Mouse (Mus musculus) c-Kit-positive CD71-positive TER-119-negative erythroid progenitor cells, embryonic 14.5 days (primary cell): ENCODE data around the gene Spata32.

ENCODE experiments used
- DNase-seq: peaks from one replicate; pipeline ENCODE4 v3.0.0-alpha.2; 2013; ENCODE audit warnings: low read depth

Gene Spata32

DNA sequence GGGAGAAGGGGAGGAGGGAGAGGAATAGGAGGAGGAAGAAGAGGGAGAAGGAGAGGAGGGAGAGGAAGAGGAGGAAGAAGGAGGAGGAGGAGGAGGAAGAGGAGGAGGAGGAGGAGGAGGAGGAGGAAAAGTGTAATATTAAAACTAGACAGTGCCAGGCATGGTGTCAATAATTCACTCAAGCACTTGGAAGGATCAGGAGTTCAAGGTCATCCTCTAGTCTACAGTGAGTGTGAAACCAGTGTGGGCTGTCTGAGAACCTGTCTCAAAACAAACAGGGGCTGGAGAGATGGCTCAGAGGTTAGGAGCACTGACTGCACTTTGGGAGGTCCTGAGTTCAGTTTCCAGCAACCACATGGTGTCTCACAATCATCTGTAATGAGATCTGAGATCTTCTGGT, 15.9 kb downstream of the Spata32 start:
- DNase-seq, result no peak

DNA sequence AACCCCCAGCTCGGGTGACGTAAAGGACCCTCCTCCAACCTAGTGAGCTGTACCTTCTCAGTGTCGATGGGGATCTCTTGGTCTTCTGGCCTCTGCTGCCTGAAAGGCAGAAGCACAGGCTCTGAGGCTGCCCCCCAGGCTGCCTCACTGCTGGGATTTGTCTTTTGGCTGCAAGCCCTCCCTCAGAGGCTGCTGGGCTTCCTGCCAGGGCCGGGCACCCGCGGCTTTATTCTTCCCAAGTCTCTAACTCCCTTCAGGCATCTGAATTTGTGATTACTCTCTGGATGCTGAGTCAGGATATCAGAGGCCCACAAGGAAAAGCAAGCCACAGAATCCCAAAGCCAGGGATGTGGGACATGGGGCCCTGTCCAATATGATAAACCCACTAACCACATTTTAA, 16.6 kb downstream of the Spata32 start:
- DNase-seq, result no peak

DNA sequence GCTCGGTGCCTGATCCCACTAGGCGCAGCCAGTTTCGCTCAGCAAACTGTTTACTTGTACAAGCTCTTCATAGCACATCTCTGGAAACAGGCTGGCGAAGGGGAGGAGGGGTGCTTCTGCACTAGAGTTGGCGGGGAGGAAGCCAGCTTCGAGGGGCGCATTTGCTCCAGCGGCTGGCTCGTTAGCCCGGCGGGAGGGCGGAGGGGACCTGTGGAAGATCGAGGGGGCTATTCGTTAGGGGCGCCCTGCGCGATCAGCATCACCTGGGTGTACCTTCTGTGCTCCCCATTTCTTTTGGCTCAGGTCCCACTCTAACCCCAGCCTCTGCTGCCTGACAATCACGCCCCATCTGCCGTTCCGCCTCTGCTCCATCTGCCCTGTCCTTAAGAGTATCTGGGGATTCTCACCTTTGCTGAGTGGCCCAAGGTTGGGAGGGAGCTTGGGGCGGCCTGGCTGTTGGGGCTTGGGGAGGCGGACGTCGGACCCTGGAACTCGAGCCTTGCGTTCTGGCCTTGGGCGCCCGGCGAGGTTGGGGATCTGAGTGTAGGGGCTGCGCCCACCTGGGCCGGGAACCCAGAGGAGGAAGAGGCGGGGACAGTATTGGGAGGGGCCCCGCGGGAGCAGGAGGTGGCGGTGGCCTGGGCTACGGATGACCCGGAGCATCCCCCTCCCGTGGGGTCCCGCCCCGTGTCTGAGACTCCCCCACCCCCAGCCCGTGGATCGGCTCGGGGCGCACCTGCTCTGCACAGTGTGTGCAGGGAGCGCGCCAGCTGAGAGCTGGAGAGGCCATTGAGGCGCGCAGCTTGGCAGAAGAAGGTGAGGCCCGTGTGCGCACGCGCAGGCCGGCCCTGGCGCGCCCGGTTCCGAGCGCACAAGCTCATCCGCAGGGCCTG, 19.1 kb downstream of the Spata32 start:
- no peak for DNase-seq

DNA sequence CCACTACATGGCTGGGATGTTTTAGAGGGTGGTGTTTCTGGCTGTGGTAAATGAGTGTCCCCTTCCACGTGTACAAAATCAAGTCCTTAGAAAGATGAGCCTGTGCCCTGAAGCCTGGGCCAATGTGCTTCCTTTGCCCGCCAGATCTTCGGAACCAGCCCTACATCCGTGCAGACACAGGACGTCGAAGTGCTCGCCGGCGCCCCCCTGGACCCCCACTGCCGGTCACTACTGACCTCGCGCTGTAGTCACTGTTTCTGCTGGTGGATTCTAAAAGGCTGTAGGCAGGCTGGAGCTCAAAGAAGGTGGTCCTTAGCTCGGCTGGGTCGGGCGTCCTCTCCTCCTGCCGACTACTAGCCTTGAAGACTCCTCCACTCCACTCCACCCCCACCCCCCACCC, 19.9 kb downstream of the Spata32 start:
- DNase-seq, result no peak

DNA sequence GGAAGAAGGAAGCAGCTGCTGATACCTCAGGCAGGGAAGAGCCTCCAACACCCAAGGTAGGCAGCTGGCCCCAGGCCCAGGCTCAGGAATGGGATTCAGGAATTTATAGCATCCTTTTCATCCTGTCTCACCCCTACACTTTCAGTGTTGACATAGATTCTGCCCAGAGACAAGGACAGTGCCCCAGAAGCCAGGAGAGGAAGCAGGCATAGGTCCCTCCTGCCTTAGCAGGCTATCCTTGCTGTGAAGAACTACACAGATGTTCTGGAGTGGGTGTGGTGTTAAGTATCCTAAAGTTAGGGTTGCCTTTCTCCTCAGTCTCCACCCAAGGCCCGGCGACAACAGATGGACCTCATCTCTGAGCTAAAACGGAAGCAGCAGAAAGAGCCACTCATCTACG, 20.9 kb downstream of the Spata32 start:
- no peak for DNase-seq

DNA sequence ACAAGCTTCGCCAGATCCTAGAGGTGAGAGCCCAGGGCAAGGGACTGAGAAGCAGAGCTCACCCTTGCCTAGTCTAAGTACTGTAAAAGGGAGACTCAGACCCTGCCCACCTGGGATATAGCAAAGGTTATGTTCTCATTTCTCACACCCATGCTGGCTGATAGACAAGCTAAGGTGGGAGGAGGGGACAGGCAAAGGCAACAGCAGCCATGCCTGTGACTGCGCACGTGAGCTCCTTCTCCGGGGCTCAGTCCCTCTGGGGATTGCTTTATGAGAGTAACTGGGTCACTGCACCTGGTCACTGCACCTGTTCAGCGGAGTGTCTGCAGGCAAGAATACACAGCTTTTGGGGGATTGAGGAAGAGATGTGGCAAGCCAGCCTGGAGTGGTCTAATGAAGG, 22.6 kb downstream of the Spata32 start:
- no peak for DNase-seq

DNA sequence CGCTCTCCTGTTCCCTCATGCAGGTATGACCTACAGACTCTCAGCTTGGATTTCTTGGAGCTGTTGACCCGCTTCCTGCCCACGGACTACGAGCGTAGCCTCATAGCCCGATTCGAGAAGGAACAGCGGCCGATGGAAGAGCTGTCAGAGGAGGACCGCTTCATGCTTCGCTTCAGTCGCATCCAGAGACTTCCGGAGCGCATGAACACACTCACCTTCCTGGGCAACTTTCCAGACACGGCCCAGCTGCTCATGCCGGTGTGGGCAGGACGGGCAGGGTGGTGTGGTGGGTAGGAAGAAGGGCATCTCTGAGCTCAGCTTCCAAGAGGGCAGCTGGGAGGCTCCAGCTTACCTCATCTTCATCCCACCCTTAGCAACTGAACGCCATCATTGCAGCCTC, 23.0 kb downstream of the Spata32 start:
- DNase-seq, result no peak

DNA sequence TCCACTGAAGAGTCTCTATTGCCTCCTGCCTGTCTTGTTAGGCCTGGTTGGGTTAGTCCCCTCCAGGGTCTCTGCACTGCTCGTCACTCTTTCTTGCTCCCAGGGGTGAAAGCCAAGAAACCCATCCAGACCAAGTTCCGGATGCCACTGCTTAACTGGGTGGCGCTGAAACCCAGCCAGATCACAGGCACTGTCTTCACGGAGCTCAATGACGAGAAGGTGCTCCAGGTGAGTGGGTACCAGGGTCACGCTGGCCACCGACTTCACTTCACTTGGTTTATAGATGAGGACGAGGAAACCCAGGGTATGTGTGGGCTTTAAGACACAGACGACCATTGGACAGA, 24.4 kb downstream of the Spata32 start:
- DNase-seq, result no peak

DNA sequence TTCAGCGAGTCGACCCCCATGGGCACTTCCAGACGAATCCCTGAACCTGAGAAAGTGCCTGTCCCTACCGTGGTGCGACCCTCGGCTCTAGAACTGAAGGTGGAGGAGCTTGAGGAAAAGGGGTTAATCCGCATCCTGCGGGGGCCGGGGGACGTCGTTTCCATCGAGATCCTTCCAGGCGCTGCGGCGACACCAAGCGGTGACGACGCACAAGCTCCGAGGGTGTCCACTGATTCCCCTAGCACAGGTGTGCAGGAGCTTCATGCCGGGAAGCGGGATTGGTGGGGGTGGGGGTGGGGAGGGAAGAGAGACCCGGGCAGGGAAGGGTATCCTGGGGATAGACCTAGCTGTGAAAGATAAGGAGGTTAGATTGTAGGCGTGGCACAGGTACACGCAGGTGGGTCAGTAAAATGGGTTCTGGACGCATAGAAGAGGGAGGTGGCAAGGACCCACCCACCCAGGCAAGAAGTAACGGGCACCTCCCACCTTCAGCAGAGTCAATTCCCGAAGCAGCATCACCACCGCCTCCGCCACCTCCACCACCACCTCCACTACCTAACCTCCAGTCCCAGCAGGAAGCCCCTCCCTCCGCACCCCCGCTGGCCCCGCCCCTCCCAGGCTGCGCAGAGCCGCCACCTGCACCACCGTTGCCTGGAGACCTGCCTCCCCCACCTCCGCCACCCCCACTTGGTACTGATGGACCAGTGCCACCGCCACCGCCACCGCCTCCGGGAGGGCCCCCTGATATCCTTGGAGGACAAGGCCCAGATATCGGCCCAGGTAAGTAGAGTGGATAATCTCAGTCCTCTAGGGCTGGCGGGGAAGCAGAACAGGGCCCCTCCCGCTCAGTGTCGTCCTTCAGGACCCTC, 25.0 kb downstream of the Spata32 start:
- no peak for DNase-seq

DNA sequence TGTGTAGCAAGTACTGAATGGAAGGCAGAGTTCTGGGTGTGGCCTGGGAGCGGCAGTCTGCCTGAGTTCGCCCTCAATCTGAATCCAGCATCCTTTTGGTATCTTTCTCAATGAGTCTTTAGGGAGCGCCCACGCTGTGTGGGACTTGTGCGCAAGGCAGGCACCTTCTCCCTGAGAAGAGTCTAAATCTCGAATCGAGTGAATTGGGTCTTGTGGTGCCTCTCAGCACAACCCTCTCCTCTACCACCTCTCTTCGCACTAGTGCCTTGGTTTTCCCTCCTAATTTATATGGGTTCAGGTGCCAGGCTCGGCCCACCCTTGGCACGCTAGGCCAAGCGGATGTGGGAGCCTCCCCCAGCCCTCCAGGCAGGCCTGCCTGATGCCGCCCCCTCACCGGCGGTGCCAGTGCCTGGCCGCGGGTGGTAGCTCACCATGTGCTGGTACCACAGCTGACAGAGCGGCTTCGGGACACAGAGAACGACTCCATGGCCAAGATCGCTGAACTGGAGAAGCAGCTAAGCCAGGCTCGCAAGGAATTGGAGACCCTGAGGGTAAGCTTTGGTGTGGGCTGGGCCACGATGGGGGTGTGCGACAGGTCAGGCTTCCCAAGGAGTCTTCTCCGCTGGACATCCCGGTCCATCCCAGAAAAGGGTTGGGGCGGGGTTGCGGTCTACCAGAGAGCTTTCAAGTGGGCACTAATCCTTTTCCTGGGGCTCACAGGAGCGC, 25.8 kb downstream of the Spata32 start:
- no peak for DNase-seq

DNA sequence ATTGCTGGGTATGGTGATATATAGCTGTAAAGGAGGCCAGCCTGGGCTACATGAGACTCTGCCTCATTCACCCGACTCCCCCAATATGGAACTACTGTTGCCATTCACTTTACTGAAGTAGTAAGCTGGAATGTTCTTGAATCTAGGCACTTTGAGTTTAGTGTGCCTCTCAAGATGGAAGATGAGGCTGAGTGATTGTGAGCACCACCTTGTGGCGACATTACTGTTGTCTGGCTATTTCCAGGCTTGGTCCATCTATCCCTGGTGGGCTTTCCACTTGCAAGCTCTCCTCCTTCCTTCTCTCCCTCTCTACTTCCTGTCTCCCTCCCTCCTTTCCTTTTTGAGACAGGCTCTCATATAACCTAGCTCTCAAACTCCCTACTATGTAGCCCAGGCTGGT, 33.3 kb downstream of the Spata32 start:
- no peak for DNase-seq

DNA sequence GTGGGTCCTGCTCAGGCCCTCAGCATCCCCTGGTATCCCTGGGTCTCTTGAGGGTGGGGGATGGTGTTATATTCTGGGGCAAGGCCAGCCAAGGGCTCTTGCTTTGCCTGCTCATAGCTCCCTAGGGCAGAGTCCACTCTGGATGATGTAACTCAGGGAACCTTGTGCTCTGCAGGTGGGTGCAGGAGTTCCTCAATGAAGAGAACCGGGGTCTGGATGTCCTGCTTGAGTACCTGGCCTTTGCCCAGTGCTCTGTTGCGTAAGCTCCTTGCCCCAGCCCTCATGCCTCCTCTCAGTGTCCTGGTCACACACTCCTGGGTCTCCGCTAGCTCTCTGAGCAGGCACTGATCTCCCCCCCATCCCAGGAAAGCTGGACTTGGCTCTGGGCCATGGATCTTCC, 36.3 kb downstream of the Spata32 start:
- DNase-seq, result no peak

DNA sequence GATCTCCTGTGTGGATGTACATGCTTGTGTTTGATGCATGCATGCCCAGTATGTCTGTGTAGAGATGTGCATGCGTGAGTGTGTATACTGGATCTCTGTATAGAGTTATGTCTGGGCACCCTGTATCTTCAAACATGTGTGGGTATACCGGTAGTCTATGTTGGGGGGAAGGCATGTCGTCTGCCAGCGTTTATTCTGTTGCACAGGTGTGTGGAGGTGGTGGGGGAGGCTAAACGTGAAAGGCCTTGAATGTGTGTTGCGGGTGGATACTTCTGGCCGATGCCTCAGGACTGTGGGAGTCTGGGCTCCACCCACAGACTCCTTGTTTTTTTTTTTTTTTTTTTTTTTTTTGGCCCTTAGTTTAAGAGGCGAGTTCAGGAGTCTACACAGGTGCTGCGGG, 36.9 kb downstream of the Spata32 start:
- DNase-seq, result no peak

DNA sequence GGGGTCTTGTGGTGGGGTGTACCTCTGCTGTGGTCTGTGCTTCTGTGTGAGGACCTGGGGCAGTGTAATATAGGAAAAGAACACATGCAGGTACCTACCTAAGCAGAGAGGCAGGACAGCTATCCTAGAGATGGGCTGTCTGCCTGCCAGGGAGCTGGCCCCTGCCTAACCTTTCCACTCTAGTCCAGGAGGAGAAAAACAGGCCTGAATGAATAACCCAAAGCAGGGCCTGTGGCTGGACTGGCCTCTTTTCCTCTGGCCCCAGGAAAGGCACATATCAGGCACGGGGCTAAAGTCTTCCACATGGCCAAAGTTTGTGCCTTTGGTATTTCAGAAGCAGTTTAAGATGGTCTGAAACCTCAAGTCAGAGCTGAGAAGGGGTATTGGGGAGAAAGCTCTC, 37.8 kb downstream of the Spata32 start:
- no peak for DNase-seq

DNA sequence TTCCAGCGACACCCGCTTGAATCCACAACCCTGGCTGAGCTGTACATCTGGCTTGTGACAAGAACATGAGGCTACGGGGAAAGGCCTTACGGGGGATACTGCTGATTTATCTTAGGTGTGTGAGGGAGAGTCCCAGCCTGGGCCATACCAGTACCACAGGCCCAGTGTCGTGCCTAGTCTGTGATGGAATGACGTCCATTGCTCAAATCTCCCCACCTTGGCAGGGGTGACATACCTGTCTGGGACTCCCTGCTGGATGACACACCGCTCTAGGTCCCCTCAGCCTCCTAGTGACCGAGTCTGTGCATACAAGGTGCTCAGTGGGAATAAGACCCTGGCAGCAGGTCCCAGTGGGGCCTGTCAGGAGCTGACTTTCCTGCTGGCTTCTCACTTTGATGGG, 39.5 kb downstream of the Spata32 start:
- no peak for DNase-seq

DNA sequence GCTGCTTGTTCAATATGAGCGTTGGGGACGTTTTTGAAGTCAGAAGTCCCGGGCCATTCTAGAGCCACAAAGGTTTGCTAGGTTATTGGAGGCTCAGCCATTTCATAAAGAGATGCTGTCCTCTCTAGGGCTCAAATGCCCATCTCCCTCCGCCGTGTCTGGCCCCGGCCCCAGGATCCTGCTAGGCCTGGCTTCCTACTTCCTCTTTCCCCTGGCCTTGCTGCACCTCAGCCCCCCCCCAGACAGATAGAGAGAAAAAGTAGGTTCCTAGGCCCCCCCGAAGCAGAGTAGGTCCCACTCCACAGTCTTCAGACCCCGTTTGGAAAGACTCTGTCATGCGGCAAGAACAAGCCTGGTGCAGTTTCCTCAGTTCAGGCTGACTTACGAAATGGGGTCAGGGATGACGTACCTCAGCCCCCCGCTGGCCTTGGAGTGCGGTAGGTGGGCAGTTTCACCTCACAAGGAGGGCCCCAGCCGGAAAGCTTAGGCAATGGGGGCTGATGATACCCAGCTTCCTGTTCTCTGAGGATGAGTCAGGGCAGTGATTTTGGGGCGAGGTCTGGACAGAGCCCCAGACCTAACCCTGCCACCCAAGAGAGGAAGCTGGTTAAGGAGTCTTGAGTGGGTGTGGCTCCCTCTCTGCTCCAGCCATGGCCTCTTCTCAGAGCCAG, 40.3 kb downstream of the Spata32 start:
- no peak for DNase-seq

DNA sequence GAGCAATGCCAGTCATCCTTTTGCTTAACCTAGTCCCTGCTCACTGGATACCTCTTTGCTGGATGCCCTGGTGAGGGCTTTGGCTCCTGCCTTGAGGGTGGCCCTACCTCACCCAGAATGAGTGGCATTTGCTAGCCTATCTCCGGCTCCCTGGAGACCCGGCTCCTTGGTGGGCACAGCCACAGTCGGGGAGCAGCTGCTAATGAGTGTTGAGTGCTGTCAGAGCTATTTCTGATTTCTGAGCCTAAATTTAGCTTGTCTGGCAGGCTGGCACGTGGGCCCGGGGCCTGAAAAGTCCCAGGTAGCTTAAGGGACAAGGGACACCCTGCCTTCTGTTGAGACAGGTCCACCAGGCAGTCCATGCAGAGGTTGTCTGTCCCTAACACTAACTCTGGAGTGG, 41.0 kb downstream of the Spata32 start:
- no peak for DNase-seq

DNA sequence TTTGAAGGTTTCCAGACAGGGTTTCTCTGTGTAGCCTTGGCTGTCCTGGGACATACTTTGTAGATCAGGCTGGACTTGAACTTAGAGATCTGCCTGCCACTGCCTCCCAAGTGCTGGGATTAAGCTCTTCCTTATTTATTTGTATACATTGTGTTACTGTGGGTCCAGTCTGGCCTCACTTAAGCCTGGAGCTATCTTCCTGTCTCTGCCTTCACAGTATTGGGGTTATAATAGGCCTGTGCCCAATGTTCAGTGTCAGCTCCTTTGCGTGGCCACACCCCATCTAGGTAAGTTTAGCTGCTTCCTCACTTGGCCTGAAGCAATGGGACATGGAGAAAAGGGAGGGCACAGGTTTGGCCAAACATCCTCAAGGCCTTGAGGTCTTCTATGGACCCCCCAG, 41.7 kb downstream of the Spata32 start:
- DNase-seq, result no peak

DNA sequence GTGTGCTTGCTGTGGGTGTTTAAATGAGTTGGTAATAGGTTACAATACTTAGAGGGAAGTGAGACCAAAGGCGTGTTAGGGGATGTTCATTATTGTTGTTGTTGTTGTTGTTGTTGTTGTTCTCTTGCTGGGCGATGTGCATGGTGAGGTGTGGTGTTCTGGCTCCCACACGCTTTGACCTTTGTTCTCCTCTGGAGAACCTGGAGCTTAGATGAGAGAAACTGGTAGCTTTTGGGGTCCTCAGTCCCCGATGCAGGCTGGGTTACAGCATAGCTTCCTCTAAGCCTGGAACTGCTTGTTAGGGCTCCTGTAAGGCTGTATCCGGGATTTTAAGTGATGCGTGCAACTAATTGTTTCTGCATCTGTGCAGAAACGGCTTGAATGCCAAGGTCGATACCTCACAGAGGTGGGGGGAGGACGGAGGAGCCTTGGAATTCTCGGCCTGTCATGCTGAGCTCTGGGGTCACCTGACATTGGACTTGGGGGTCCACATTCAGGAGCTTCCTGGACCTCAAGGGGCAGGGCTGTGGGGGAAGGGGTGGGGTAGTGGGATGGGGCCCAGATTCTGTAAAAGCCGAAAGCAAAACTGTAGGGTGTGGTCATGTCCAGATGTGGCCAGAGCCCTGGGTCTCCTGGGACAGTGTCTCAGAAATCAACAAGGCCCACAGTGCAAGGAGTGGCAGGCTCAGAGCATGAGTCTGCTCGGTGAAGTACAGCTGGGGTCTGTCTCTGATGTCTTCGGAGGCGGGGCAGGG, 42.4 kb downstream of the Spata32 start:
- no peak for DNase-seq

DNA sequence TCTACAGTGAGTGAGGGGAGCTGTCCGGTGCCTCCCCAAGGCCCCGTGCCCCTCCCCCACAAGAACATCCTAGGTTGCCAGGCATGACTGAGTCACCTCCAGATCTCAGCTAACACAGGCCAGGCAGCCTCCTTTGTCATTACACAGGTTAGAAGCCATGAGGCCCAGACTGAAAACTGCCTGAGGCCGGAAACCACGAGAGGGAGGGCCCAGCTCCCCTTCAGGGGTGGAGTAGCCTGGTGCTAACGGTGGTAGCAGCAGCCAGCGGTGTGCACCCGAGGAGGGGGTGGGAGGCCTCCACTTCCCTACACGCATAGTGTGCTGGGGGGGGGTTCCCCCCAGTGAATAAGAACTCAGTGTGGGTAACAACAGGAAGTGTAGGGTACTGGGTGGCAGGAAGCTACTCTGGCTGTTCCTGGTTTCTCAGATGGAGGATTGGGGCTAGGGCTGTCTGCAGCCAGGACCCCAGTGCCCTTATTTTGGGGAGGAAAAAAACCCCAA, 43.3 kb downstream of the Spata32 start:
- DNase-seq, result no peak

DNA sequence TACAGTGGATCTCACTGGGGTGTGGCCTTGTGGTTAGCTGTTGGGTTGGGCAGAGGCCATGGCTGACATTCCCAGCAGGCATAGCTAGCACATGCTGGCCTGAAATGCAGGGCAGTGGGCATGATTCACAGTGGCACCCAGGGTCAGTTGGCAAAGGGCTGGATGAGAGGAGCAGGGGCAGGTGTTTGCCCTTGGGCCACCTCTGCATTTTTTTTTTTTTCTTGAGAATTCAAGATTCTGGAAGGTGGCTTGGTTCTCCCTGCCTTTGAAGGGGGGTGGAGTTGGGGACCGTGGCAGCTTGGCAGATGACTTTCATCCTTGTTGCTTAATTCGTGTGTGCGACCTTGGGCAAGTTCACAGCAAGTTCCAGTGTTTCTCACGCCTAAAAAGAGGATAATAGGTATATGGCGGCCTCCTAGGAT, 43.8 kb downstream of the Spata32 start:
- no peak for DNase-seq
